Mouse (Mus musculus) heart, embryonic 12.5 days (tissue): ENCODE measurements at regions not wholly inside any gene's neighbourhood (a gene's known extent, or its start where the extent isn't known, plus 50 kb on each side); places are given as distances from the start of the nearest gene placed in this dataset.

Experiments
- ATAC-seq: fragments of 200-750 bp; cut with Nextera tagmentation; 2 replicates; pipeline ENCODE4 v1.8.0; 2017; ENCODE audit warnings: moderate TSS enrichment, moderate library complexity; ENCODE audit not compliant: insufficient number of reproducible peaks, low FRiP score
- H3K27ac ChIP-seq: fragments of 300-500 bp; sonication (generic); 2 replicates; pipeline ENCODE4 v1.5.1; 2016; ENCODE audit warnings: mild to moderate bottlenecking, moderate library complexity; ENCODE audit not compliant: poor library complexity, severe bottlenecking
- H3K27me3 ChIP-seq: fragments of 300-500 bp; sonication (generic); replicated peaks from 2 replicates; pipeline ENCODE4 v1.6.1; 2016; ENCODE audit warnings: mild to moderate bottlenecking, moderate library complexity
- H3K36me3 ChIP-seq: fragments of 300-500 bp; sonication (generic); 2 replicates; pipeline ENCODE4 v1.6.1; 2016; ENCODE audit warnings: mild to moderate bottlenecking, moderate library complexity
- H3K4me1 ChIP-seq: fragments of 300-500 bp; sonication (generic); replicated peaks from 2 replicates; pipeline ENCODE4 v1.6.1; 2016; ENCODE audit warnings: mild to moderate bottlenecking
- H3K4me2 ChIP-seq: fragments of 300-500 bp; sonication (generic); 2 replicates; pipeline ENCODE4 v1.6.1; 2016; ENCODE audit warnings: mild to moderate bottlenecking, moderate library complexity
- H3K4me3 ChIP-seq: fragments of 300-500 bp; sonication (generic); 2 replicates; pipeline ENCODE4 v1.5.1; 2016; ENCODE audit warnings: mild to moderate bottlenecking
- H3K9ac ChIP-seq: fragments of 300-500 bp; sonication (generic); 2 replicates; pipeline ENCODE4 v1.6.1; 2016; ENCODE audit warnings: mild to moderate bottlenecking, moderate library complexity
- H3K9me3 ChIP-seq: fragments of 300-500 bp; sonication (generic); replicated peaks from 2 replicates; pipeline ENCODE4 v1.6.1; 2016; ENCODE audit warnings: mild to moderate bottlenecking, moderate library complexity
- WGBS: fragments of 180-500 bp; shearing (Covaris S2); methylation state at CpG from one replicate; pipeline ENCODE4 v1.1.7; 2016; 5-methylcytosine and 5-hydroxymethylcytosine counted together

GRCm38 (mm10) chr2:51049101-51049833 lies 99.6 kb downstream of the Rnd3 start:
- no peak overlapping the region for H3K4me3 ChIP-seq
- no peaks in the 10 kb centered on the region for H3K36me3 ChIP-seq
- no peaks in the 10 kb centered on the region for H3K4me1 ChIP-seq
- 73% methylated on average over 8 of the region's 8 CpGs for WGBS
- no peaks in the 10 kb centered on the region for H3K9me3 ChIP-seq
- H3K4me2 ChIP-seq = no peak overlapping the region
- ATAC-seq = no peak
- H3K27ac ChIP-seq = no peak overlapping the region
- H3K27me3 ChIP-seq = no peaks in the 10 kb centered on the region
- H3K9ac ChIP-seq = no peak overlapping the region

GRCm38 (mm10) chr2:51047520-51047919 lies 101.4 kb downstream of the Rnd3 start:
- Histone ChIP-seq H3K4me1 (no peaks in the 10 kb centered on the region), H3K9me3 (no peaks in the 10 kb centered on the region), H3K4me3 (no peak overlapping the region), H3K9ac (no peak overlapping the region), H3K4me2 (no peak overlapping the region), H3K36me3 (no peaks in the 10 kb centered on the region), H3K27ac (no peak overlapping the region), H3K27me3 (no peaks in the 10 kb centered on the region)
- no peak for ATAC-seq
- 74% methylated on average over 5 of the region's 5 CpGs for WGBS

- Histone ChIP-seq H3K36me3 (no peaks in the 10 kb centered on the region), H3K27ac (no peak overlapping the region), H3K4me2 (no peak overlapping the region), H3K9me3 (no peaks in the 10 kb centered on the region), H3K27me3 (no peaks in the 10 kb centered on the region), H3K4me3 (no peak overlapping the region), H3K9ac (no peak overlapping the region), H3K4me1 (no peaks in the 10 kb centered on the region)
- WGBS = 95% methylated on average over 2 of the region's 2 CpGs
- ATAC-seq = no peak
These were observed 103.3 kb downstream of the Rnd3 start for GRCm38 (mm10) chr2:51045626-51046025.

GRCm38 (mm10) chr2:51041101-51041500 lies 107.8 kb downstream of the Rnd3 start:
- 58% methylated on average over 7 of the region's 7 CpGs for WGBS
- Histone ChIP-seq H3K4me2 (no peak overlapping the region), H3K36me3 (no peaks in the 10 kb centered on the region)

GRCm38 (mm10) chr2:51038685-51039084 lies 110.2 kb downstream of the Rnd3 start:
- H3K27me3 ChIP-seq = no peaks in the 10 kb centered on the region
- no peaks in the 10 kb centered on the region for H3K36me3 ChIP-seq
- 59% methylated on average over 6 of the region's 6 CpGs for WGBS
- no peaks in the 10 kb centered on the region for H3K9me3 ChIP-seq
- H3K4me3 ChIP-seq = no peak overlapping the region
- no peak overlapping the region for H3K27ac ChIP-seq
- ATAC-seq = no peak
- no peak overlapping the region for H3K4me2 ChIP-seq
- no peak overlapping the region for H3K9ac ChIP-seq
- H3K4me1 ChIP-seq = peaks cover 10% of the 10 kb centered on the region

More at GRCm38 (mm10) chr2:51041101-51041500, 107.8 kb downstream of the Rnd3 start:
- Histone ChIP-seq H3K9me3 (no peaks in the 10 kb centered on the region), H3K27ac (no peak overlapping the region), H3K27me3 (no peaks in the 10 kb centered on the region), H3K9ac (no peak overlapping the region), H3K4me3 (no peak overlapping the region), H3K4me1 (peaks cover 10% of the 10 kb centered on the region)
- no peak for ATAC-seq

- Histone ChIP-seq H3K36me3 (no peaks in the 10 kb centered on the region), H3K4me2 (no peak overlapping the region), H3K4me3 (no peak overlapping the region), H3K27ac (no peak overlapping the region), H3K27me3 (no peaks in the 10 kb centered on the region), H3K4me1 (peaks cover 10% of the 10 kb centered on the region), H3K9me3 (no peaks in the 10 kb centered on the region), H3K9ac (no peak overlapping the region)
- 78% methylated on average over 5 of the region's 5 CpGs for WGBS
- no peak for ATAC-seq
These were observed 111.9 kb downstream of the Rnd3 start for GRCm38 (mm10) chr2:51036995-51037394.

GRCm38 (mm10) chr2:51036190-51036755 lies 112.6 kb downstream of the Rnd3 start:
- Histone ChIP-seq H3K36me3 (no peaks in the 10 kb centered on the region), H3K9ac (no peak overlapping the region), H3K4me1 (peaks cover 10% of the 10 kb centered on the region), H3K27ac (no peak overlapping the region), H3K4me3 (no peak overlapping the region), H3K4me2 (no peak overlapping the region), H3K9me3 (no peaks in the 10 kb centered on the region), H3K27me3 (no peaks in the 10 kb centered on the region)
- 62% methylated on average over 8 of the region's 8 CpGs for WGBS
- no peak for ATAC-seq

- H3K36me3 ChIP-seq = no peaks in the 10 kb centered on the region
- H3K4me3 ChIP-seq = no peak overlapping the region
- H3K27ac ChIP-seq = no peak overlapping the region
- no peak overlapping the region for H3K9ac ChIP-seq
- no peaks in the 10 kb centered on the region for H3K27me3 ChIP-seq
- no peaks in the 10 kb centered on the region for H3K9me3 ChIP-seq
- 90% methylated on average over 7 of the region's 7 CpGs for WGBS
- peaks cover 3% of the 10 kb centered on the region; the same call in 1 of the 2 replicates for H3K4me1 ChIP-seq
- no peak overlapping the region for H3K4me2 ChIP-seq
- no peak for ATAC-seq
These were observed 115.0 kb downstream of the Rnd3 start for GRCm38 (mm10) chr2:51033881-51034280.

GRCm38 (mm10) chr2:51022479-51022878 lies 126.4 kb downstream of the Rnd3 start:
- no peak for ATAC-seq
- Histone ChIP-seq H3K36me3 (no peaks in the 10 kb centered on the region), H3K27ac (no peak overlapping the region), H3K27me3 (no peaks in the 10 kb centered on the region), H3K9ac (no peak overlapping the region), H3K4me3 (no peak overlapping the region), H3K9me3 (no peaks in the 10 kb centered on the region), H3K4me2 (no peak overlapping the region), H3K4me1 (no peaks in the 10 kb centered on the region)
- 48% methylated on average over 2 of the region's 2 CpGs for WGBS

- H3K4me1 ChIP-seq = peaks cover 12% of the 10 kb centered on the region
- no peaks in the 10 kb centered on the region for H3K36me3 ChIP-seq
- H3K27ac ChIP-seq = peak overlapping the region; percentile 63
- H3K9me3 ChIP-seq = no peaks in the 10 kb centered on the region
- 74% methylated on average over 5 of the region's 5 CpGs for WGBS
- H3K9ac ChIP-seq = no peak overlapping the region
- ATAC-seq = no peak
- no peaks in the 10 kb centered on the region for H3K27me3 ChIP-seq
- no peak overlapping the region for H3K4me3 ChIP-seq
- no peak overlapping the region for H3K4me2 ChIP-seq
These were observed 132.8 kb downstream of the Rnd3 start for GRCm38 (mm10) chr2:51016129-51016402.

GRCm38 (mm10) chr2:51015360-51016128 lies 133.4 kb downstream of the Rnd3 start:
- no peaks in the 10 kb centered on the region for H3K9me3 ChIP-seq
- no peaks in the 10 kb centered on the region for H3K27me3 ChIP-seq
- H3K4me2 ChIP-seq = no peak overlapping the region
- H3K27ac ChIP-seq = peak overlapping the region; percentile 63
- no peak overlapping the region for H3K9ac ChIP-seq
- whole genome bisulfite sequencing = 29% methylated on average over 7 of the region's 7 CpGs
- no peaks in the 10 kb centered on the region for H3K36me3 ChIP-seq
- no peak for ATAC-seq
- H3K4me3 ChIP-seq = no peak overlapping the region
- peaks cover 12% of the 10 kb centered on the region for H3K4me1 ChIP-seq
